Mouse (Mus musculus) E14TG2a.4 (cell line): ENCODE data around the gene Fam98b.

Experiments used
- CTCF ChIP-seq: conservative IDR thresholded peaks from 2 replicates; pipeline ENCODE4 v1.5.1; 2014; ENCODE audit warnings: low read length
- NANOG ChIP-seq: IDR thresholded peaks from 2 replicates; pipeline ENCODE4 v1.6.1; 2014; ENCODE audit warnings: borderline replicate concordance, low read length, mixed read lengths
- POU5F1 ChIP-seq: IDR thresholded peaks from 2 replicates; pipeline ENCODE4 v1.6.1; 2014; ENCODE audit warnings: low read length, borderline replicate concordance

- TF ChIP-seq NANOG (no peak), CTCF (no peak), POU5F1 (no peak)
These were observed 55.4 kb downstream of the Fam98b start for GRCm38 (mm10) chr2:117304941-117305340.
